Mouse (Mus musculus): ENCODE measurements at regions not wholly inside any gene's neighbourhood (a gene's known extent, or its start where the extent isn't known, plus 50 kb on each side); places are given as distances from the start of the nearest gene placed in this dataset.

DNA sequence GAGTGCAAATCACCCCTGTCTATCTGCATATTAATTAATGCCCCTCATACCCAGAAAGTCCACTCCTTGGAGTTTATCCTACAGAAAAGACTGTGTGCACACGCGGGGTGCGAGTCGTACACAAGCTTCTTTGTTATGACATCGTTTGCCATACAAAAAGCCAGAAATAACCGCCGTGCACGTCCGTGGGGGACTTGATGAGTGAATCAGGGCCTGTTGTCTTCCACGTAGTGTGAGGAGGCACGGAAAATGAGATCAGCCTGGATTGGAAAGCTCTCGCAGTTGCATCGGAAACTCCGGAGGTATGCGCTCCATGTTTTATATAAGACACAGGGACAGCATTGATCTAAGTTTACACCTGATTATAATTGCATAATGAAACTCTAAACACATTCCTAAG lies 120.3 kb downstream of the Etnk1 start:
- no peak for ATAC-seq (replicated peaks; ENCODE audit: low FRiP score, poor library complexity, severe bottlenecking)

DNA sequence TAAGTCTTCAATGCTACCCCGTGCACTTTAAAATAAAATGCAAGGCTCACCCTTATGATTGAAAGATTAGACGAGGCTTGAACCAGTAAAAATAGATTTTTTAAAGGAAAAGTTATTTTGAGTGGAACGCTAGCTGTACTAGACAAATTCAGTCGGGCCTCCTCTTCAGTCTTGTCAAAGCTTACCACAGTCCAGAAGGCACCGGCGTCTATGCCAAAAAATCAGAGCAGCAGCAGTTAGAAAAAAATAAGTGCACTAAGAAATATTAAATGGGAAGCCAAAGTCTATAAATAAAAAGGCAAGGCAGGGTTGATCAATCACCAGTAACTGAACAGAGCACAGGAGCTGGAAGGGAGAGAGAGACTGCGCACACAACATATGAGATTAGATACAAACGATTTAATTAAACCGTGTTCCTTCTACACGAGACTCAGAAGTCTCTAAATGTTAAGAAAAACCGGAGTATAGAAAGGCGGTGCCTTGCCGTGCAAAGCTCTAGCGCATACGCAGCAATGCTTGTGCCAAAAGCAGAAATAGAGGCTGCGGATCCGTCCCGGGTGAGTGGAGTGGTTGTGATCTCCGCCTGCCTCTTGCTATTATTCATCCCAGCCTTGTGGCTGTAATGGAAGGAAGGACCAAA lies 121.6 kb downstream of the Etnk1 start:
- no peak for ATAC-seq (replicated peaks; ENCODE audit: low FRiP score, poor library complexity, severe bottlenecking)

- ATAC-seq (replicated peaks; ENCODE audit: low FRiP score, poor library complexity, severe bottlenecking): no peak
These were observed 126.6 kb downstream of the Etnk1 start for GRCm38 (mm10) chr6:143293648-143294047.

GRCm38 (mm10) chr6:143298391-143298790 lies 131.4 kb downstream of the Etnk1 start:
- ATAC-seq (replicated peaks; ENCODE audit: low FRiP score, poor library complexity, severe bottlenecking): no peak

- no peak for ATAC-seq (replicated peaks; ENCODE audit: low FRiP score, poor library complexity, severe bottlenecking)
These were observed 134.4 kb downstream of the Etnk1 start for GRCm38 (mm10) chr6:143301414-143301813.

- ATAC-seq (replicated peaks; ENCODE audit: low FRiP score, poor library complexity, severe bottlenecking): no peak
These were observed 140.3 kb downstream of the Etnk1 start for GRCm38 (mm10) chr6:143307327-143307726.

DNA sequence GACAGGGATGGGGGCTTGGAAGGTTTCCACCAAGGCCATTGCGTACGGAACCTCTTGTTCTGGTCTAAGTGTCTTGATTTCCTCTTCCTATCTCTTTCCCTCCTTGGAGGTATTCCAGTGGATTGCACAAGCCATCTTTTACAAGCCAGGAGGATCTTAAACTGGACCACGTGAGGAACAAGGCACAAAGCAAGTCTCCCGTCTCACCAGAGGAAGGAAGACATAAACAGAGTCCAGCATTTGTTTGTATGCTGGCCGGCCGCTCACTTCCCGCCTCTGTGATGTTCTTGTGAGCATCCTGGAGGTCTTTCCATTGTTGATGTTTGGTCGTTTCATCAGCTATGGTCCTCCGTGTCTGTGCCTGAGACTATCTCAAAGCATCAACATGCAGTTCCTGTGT lies 148.8 kb downstream of the Etnk1 start:
- ATAC-seq (replicated peaks; ENCODE audit: low FRiP score, poor library complexity, severe bottlenecking): no peak

- ATAC-seq (replicated peaks; ENCODE audit: low FRiP score, poor library complexity, severe bottlenecking): no peak
These were observed 153.4 kb downstream of the Etnk1 start for GRCm38 (mm10) chr6:143320426-143320825.

GRCm38 (mm10) chr6:143324636-143325035 lies 157.6 kb downstream of the Etnk1 start:
- ATAC-seq (replicated peaks; ENCODE audit: low FRiP score, poor library complexity, severe bottlenecking): no peak

GRCm38 (mm10) chr6:143326956-143327722 lies 160.1 kb downstream of the Etnk1 start:
- ATAC-seq (replicated peaks; ENCODE audit: low FRiP score, poor library complexity, severe bottlenecking): no peak

DNA sequence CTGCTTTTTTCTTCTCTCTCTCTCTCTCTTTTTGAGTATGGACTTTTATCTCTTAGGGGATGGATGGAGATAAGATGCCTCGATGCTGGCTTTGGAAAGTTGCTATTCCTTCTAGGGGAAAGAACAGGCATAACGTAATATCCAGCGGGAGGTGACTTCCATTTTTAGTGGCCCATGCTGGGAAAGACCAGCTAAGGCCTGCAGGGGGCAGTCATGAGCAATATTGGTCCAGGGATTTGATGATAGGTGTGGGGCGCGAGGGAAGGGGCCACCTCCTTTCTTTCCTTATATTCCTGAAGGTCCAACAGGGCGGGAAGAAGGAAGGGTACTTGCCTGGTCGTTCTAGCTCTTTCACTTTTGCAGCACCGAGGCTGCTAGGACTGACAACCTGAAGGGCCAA lies 160.8 kb downstream of the Etnk1 start:
- ATAC-seq (replicated peaks; ENCODE audit: low FRiP score, poor library complexity, severe bottlenecking): no peak

GRCm38 (mm10) chr6:143328202-143328601 lies 161.2 kb downstream of the Etnk1 start:
- no peak for ATAC-seq (replicated peaks; ENCODE audit: low FRiP score, poor library complexity, severe bottlenecking)

GRCm38 (mm10) chr6:143329096-143329495 lies 162.1 kb downstream of the Etnk1 start:
- no peak for ATAC-seq (replicated peaks; ENCODE audit: low FRiP score, poor library complexity, severe bottlenecking)

DNA sequence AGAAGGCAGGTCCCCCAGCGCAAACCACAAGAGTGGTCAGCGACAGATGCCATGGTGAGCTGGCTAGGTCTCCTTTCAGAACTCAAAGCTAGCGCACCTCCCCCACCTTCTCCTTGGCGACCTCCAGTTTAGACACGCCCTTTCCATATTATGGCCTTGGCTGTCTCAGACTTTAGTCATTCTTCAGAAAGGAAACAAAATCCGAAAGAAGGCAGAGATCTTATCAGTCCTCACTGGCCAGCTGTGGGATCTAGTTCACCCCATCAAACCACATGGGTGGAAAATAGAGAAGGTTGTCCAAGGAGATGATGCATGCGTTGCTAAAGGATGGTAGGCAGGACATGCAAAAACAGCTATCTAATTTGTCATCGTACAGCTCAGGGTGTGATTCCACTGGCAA lies 166.5 kb downstream of the Etnk1 start:
- ATAC-seq (replicated peaks; ENCODE audit: low FRiP score, poor library complexity, severe bottlenecking): no peak

- no peak for ATAC-seq (replicated peaks; ENCODE audit: low FRiP score, poor library complexity, severe bottlenecking)
These were observed 169.6 kb downstream of the Etnk1 start for GRCm38 (mm10) chr6:143336574-143336973.

- ATAC-seq (replicated peaks; ENCODE audit: low FRiP score, poor library complexity, severe bottlenecking): no peak
These were observed 182.0 kb downstream of the Etnk1 start for GRCm38 (mm10) chr6:143349000-143349399.

DNA sequence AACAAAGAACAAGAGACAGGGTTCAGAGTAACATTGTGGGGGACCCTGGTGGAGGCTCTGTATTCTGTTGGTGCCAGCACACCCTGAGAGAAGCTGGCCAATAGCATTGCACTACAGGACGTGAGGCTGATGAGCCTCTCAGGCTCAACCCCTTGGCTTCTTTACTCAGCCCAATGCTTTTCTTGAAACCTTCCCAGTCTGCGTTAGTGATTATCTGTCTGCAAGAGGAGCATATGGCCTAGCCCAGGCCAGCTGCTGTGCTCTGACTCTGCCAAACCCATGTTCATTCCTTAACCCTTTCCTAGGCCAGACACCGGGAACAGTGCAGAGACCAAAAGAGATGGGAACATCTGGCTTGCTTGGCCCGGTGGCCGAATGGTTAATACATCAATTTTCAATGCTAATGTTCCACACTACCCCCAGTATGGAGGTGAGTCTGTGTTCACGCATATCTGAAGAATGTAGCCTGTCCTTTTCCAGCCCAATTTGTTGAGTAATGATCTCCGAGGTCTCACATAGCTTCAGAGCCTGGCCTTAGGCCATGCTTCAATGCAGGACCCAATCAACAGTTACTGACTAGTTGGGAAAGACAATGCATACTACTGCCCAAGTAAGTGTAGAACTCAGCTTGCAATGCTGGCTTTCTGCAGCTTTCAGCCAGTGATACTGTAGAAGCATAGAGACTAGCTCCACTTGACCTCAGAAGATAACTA lies 192.5 kb downstream of the Etnk1 start:
- ATAC-seq (replicated peaks; ENCODE audit: low FRiP score, poor library complexity, severe bottlenecking): no peak

GRCm38 (mm10) chr6:143361149-143361725 lies 194.2 kb downstream of the Etnk1 start:
- ATAC-seq (replicated peaks; ENCODE audit: low FRiP score, poor library complexity, severe bottlenecking): no peak

- ATAC-seq (replicated peaks; ENCODE audit: low FRiP score, poor library complexity, severe bottlenecking): no peak
These were observed 194.9 kb downstream of the Etnk1 start for GRCm38 (mm10) chr6:143361963-143362362.

DNA sequence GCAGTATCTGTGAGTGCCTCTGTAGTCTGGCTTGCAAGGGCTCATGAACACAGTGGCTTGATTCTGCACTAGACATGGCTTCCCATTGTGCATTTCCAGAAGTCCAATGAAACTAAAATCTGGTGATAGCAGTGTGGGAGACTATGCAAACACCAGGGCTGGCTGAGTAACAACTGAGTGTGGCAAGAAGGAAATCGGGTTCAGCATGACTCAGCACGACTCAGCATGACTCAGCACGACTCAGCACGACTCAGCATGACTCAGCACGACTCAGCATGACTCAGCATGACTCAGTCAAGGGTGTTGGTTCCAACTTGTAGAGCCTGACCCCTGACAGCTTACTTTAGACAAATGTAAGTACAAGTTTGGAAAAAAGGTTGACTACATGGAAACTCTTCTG lies 198.8 kb downstream of the Etnk1 start:
- ATAC-seq (replicated peaks; ENCODE audit: low FRiP score, poor library complexity, severe bottlenecking): no peak

- no peak for ATAC-seq (replicated peaks; ENCODE audit: low FRiP score, poor library complexity, severe bottlenecking)
These were observed 200.8 kb downstream of the Etnk1 start for GRCm38 (mm10) chr6:143367804-143368203.

All from erythroid progenitor cell, adult 5-6 weeks (primary cell).